Mouse (Mus musculus) layer of hippocampus, adult 11-12 months (tissue): ENCODE data around the gene Utrn.

Experiments
- DNase-seq: peaks from one replicate; pipeline ENCODE4 v3.0.0; 2022; ENCODE audit warnings: low spot score

The Utrn gene

DNA sequence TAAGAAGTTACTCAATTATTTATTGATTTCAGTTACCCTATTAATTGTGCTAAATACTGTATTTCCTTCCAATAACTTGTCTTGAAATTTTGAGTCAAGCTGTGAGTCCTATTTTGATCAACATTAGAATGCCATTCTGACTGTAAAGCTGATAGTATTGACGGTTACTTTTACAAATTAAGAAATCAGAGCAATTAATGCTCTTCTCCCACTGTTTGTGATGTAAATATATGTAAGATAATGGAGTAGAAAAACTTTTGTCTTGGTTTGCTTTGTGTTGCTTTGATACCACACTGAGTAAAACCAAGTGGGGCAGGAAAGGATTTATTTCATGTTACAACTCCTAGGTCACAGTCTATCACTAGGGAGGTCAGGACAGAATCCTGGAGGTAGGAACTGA is 327.4 kb downstream of the Utrn start:
- DNase-seq = no peak

GRCm38 (mm10) chr10:12535272-12535671 is 333.9 kb downstream of the Utrn start:
- no peak for DNase-seq

DNA sequence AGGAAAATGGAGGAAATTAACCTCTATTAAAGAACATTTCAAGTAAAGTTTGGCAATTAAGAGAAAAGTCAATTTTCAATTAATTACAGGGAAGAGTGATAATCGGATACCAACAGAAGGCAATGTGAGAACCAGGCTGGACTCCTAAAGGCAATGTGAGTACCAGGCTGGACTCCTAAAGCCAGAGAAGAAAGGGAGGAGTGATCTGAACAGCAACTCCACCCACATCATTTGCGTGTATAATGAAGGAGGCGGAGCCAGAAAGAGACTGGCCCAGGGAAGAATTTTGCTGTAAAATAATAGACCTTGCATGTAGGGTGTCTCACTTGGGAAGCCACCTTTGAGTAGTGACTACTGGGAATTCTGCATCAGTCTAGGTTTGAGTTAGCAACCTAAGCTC is 334.4 kb downstream of the Utrn start:
- no peak for DNase-seq

DNA sequence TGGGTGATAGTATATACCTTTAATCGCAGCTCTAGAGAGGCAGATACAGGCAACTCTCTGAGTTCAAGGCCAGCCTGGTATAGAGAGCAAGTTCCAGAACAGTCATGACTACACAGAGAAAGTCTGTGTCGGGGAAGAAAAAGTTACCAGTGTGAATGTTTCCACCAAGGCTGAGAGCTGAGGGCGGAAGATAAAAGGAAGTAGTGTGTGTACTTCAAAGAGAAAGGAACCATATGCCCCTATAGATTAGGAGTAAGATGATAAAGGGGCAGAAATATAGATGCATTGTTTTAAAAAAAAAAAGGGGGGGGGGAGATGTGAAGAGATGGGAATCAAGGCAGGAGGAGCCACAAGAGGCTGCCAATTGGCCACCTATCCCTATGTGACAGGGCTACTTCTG is 334.9 kb downstream of the Utrn start:
- DNase-seq = no peak

GRCm38 (mm10) chr10:12522078-12522477 is 347.1 kb downstream of the Utrn start:
- DNase-seq = no peak

GRCm38 (mm10) chr10:12518162-12518561 is 351.0 kb downstream of the Utrn start:
- no peak for DNase-seq

DNA sequence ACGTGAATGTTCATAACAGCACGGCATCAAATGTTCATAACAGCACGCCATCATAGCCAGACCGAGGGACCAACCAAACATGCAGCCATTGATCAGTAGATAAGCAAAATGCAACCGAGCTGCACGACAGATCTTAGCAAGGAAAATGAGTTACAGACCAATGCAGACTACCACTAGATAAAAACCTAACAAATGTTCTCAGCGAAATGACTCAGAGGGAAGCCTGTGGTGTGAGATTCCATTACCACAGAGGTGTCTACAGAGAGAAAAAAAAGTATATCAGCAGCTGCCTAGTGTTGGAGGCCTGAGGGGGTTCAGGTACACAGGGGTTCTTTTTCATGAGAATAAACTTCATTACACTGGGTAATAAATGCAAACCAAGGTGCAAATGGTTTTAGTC is 363.6 kb downstream of the Utrn start:
- no peak for DNase-seq

- no peak for DNase-seq
Measured at GRCm38 (mm10) chr10:12500489-12500888, 368.7 kb downstream of the Utrn start.

- DNase-seq = no peak
Measured at GRCm38 (mm10) chr10:12497555-12497954, 371.6 kb downstream of the Utrn start.

DNA sequence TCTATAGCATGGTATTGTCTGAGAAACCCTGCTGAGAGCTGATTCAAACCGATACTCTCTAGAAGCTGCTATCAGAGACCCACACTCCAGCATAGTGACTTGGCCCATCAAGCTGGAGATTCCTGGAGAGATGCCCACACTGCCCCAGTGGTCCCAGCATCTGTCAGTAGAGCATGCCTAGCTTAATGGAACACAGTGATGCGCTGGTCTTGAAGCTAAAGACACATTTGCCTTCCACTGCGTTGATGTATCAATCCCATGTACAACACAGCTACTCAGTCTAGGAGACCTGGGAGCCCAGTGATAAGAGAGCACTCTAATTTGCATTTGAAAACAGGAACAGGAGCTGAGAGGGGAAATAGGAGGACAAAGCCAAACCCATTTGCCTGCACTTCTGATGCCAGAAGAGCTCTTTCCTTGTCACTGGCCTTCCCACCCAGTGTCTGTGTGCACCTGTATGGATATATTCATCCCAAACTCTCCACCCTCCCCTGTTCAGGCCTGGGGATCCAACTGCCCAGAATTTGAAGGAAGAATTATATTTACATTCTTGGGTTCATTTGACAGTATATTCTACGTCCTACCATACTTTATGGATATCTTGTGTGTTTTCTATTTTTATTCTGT is 379.5 kb downstream of the Utrn start:
- DNase-seq = no peak

DNA sequence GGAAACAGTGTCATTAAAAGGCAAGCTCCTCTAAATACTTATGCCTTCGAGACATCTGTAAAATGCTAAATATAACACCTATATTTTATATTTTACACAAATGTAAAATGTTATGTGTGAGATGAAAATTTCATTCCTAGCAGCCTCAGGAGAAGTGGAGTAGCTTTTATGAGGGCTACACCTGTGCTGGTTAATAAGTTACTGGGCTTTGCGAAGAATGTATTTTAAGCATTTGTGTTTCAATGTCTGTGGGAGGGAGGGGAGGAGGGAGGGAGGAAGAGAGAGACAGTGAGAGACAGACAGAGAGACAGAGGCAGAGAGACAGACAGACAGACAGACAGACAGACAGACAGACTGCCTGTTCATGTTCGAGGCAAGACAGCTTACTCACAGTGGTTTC is 380.6 kb downstream of the Utrn start:
- DNase-seq = no peak

DNA sequence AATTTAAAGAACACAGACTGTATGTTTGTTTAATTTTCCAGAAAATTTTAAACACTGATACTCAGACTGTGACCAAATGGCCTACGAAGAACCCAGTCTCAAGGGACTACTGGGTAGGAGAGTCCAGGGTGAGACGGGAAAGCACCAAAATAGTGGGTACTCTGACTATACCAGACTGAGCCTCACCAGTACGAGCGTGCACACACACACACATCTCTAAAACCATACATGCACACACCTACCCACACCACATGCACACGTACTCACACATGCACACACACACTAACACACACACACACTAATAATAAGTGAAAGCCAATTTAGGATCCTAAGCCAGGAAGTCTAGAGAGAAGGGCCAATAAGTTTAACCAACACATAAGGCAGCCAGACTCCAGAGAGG is 381.0 kb downstream of the Utrn start:
- no peak for DNase-seq

- no peak for DNase-seq
Measured at GRCm38 (mm10) chr10:12483494-12483893, 385.7 kb downstream of the Utrn start.

GRCm38 (mm10) chr10:12482975-12483374 is 386.2 kb downstream of the Utrn start:
- DNase-seq = no peak

GRCm38 (mm10) chr10:12474850-12475621 is 394.1 kb downstream of the Utrn start:
- no peak for DNase-seq

- no peak for DNase-seq
Measured at GRCm38 (mm10) chr10:12469391-12470057, 399.6 kb downstream of the Utrn start.

DNA sequence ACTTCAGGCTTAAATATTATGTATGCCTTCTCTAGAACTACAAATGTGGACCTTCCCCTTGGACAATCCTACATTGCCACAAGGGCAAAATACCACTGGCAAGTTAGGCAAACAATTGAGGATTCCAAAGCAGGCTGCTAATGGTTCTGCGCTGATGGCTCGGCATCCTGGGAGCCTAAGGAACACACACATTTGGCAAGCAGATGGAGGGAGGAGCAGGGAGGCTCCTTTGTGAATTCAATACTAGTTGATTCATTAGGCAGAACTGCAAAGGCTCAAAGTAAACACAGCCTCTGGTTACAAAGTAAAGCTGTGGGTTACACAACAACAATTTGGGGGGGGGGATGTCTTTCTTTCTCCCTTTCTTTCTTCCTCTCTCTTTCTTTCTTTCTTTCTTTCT is 401.6 kb downstream of the Utrn start:
- no peak for DNase-seq

DNA sequence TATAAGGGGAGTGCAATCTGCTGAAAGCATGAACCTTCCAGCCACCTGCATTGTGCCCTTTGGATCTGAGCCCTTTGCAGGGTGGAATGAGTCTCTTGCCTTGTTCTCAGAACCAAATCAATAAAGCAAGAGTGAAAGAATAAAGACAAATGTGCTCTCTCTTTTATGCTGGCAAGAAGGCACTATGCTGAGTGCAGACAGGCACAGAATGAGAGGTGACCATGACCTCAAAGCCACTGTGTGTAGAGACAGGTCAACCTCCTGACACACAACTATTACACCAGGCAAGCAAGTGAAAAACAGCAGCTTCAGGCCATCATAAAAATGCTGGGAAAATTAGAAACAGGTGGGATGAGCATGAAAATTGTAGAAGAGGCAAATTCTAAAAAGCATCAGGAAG is 408.2 kb downstream of the Utrn start:
- no peak for DNase-seq

DNA sequence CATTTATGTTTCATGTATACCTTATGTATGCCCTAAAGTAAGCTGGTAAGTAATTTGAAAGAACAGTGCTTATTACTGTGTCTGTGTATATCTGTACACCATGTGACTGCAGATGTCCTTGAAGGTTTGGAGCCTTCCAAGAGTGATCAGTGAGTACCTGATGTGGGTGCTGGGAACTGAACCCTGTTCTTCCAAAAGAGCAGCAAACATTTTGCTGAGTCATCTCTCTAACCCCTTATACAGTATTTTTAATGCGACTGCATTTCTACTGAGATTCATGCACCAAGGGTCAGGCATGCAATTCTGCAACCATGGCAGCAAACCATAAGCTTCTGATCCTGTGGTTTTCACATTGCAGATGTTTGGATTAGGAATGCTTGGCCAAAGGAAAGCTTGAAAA is 412.3 kb downstream of the Utrn start:
- DNase-seq = no peak

- no peak for DNase-seq
Measured at GRCm38 (mm10) chr10:12452641-12453040, 416.5 kb downstream of the Utrn start.

DNA sequence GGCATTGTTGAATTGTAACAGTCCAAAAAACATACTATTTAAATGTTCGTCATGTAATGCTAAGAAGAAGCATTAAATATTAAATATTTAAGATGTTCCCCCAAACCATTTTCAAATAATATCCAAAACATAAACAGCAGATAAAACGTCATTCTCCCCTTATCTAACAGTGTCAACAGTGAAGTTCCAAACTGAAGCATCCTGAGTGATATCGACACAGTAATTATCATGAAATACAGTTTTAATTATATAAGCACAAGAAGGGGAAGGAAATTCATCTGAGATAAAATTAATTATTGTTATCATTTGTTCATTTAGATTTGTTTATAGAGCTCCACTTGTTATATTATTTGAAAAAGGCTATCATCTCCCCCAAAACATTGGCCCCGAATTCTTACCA is 425.0 kb downstream of the Utrn start:
- no peak for DNase-seq

- no peak for DNase-seq
Measured at GRCm38 (mm10) chr10:12433161-12433560, 436.0 kb downstream of the Utrn start.

DNA sequence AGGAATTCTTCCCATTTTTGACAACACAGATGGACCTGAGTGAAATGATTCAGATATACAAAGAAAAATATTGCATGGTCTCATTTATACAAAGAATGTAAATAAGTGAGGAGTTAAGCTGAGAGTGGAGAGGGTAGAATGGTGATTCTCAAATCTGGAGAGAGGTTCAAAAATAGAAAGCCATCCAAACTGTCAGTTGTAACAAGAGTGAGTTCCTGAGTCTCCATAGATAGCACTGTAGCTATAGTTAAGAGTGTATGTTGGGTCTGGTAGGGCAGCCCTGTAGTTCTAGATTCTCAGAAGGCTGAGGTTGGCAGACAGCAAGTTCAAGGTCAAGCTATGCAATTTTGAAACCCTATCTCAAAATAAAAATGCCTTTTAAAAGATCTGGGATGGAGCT is 438.8 kb downstream of the Utrn start:
- DNase-seq = no peak
